Mouse (Mus musculus) lung, adult 2 months (tissue): Measurements from ENCODE around the gene Irf9. TPM values are rescaled to one million over a fixed set of nuclear protein-coding genes. Genes with fewer than 3 reads are reported as not detected.

Experiments
- DNase-seq: peaks from one replicate; pipeline ENCODE4 v3.0.0; 2022
- H3K4me1 ChIP-seq: fragments of 200-500 bp; 2 replicates; pipeline ENCODE4 v1.6.1; 2011; ENCODE audit warnings: low read length; ENCODE audit not compliant: control insufficient read depth, insufficient read depth
- H3K4me3 ChIP-seq: fragments of 200-500 bp; replicated peaks from 2 replicates; pipeline ENCODE3; 2011; ENCODE audit warnings: low read depth, mild to moderate bottlenecking, control low read depth, low read length; ENCODE audit errors: extremely low read depth
- CTCF ChIP-seq: fragments of 200-500 bp; IDR thresholded peaks from 2 replicates; pipeline ENCODE4 v1.5.1; 2011; ENCODE audit warnings: mild to moderate bottlenecking, low read length, control low read depth; ENCODE audit not compliant: insufficient read depth
- POLR2A ChIP-seq: fragments of 200-500 bp; IDR thresholded peaks from 2 replicates; pipeline ENCODE4 v1.6.1; 2011; ENCODE audit warnings: low read depth, mild to moderate bottlenecking, control low read depth, low read length, borderline replicate concordance; ENCODE audit errors: extremely low read depth
- WGBS: fragments of 180-500 bp; shearing (Covaris S2); methylation state at CpG from one replicate; pipeline ENCODE4 v1.1.7; 2018; 5-methylcytosine and 5-hydroxymethylcytosine counted together
- polyA plus RNA-seq: library from polyadenylated mRNA; depleted of rRNA; stranded (reverse); fragments of >200 nt; gene quantifications from 2 replicates; pipeline ENCODE4 v1.2.3, GENCODE M21; 2012

Irf9 gene
- polyA plus RNA-seq, 1 experiment, result 82.6 TPM

DNA sequence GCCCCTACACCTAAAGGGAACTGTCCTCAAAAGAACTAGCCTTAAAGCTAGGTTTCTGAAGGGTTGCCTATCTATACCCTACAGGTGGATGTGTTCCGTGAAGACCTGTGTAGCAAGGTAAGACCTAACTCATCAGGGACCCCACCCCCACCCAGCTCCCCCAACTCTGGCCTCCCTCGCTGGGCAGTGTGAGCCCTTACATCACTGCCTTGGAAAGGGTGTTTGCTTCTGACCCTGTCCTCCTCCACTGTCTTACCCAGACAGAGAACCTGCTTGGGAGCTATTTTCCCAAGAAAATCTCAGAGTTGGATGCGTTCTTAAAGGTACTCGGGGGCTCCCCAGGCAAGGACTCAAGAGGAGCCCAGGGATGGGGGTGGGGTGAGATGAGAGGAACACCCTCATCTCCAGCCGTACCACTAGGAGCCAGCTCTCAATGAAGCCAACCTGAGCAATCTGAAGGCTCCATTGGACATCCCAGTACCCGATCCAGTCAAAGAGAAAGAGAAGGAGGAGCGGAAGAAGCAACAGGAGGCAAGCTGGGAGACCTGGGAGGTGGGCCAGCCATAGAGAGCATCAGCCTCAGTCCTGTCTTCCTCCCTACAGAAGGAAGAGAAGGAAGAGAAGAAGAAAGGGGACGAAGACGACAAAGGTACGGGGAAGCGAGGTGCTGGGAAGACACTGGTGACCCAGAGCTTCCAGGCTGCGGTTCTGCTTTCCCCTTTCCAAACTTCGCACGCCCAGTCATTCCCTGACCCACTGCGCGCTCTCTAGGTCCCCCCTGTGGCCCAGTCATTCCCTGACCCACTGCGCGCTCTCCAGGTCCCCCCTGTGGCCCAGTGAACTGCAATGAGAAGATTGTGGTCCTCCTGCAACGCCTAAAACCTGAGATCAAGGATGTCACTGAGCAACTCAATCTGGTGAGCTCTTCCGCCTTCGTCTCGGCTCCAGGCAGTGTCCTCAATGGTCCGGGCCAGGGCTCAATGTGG is 23.6 kb upstream of the Irf9 start:
- peaks cover 9% of the 10 kb centered on the region for H3K4me1 ChIP-seq
- 85% methylated on average over 23 of the region's 23 CpGs for WGBS
- DNase-seq, result no peak
- H3K4me3 ChIP-seq, result no peak overlapping the region
- no peak for TF ChIP-seq POLR2A
- TF ChIP-seq CTCF, result no peak

- no peak for TF ChIP-seq POLR2A
- no peak for TF ChIP-seq CTCF
- WGBS, result 87% methylated on average over 16 of the region's 16 CpGs
- DNase-seq, result no peak
- H3K4me1 ChIP-seq, result peaks cover 12% of the 10 kb centered on the region
- no peak overlapping the region for H3K4me3 ChIP-seq
Observed at GRCm38 (mm10) chr14:55580731-55581130, 22.6 kb upstream of the Irf9 start.

GRCm38 (mm10) chr14:55581981-55582681 is 21.2 kb upstream of the Irf9 start:
- WGBS, result 75% methylated on average over 9 of the region's 9 CpGs
- TF ChIP-seq CTCF (peak; percentile 52), POLR2A (no peak)
- Histone ChIP-seq H3K4me1 (peaks cover 12% of the 10 kb centered on the region), H3K4me3 (no peak overlapping the region)
- no peak for DNase-seq

GRCm38 (mm10) chr14:55584303-55584701 is 19.1 kb upstream of the Irf9 start:
- DNase-seq, result no peak
- Histone ChIP-seq H3K4me3 (no peak overlapping the region), H3K4me1 (peaks cover 6% of the 10 kb centered on the region)
- 44% methylated on average over 5 of the region's 5 CpGs for WGBS
- no peak for TF ChIP-seq POLR2A

- TF ChIP-seq POLR2A (peak; percentile 73; the same call in 1 of the 2 replicates), CTCF (no peak)
- Histone ChIP-seq H3K4me1 (peaks cover 9% of the 10 kb centered on the region), H3K4me3 (peak within 1 kb of the TSS; percentile 78)
- WGBS, result 6% methylated on average over 43 of the region's 43 CpGs
- peak; percentile 80 for DNase-seq
Observed at GRCm38 (mm10) chr14:55584702-55585565, 18.4 kb upstream of the Irf9 start, which contains the start of gene Emc9. Gene Emc9 (minus strand): TSS chr14:55585302.

- DNase-seq, result peak; percentile 25
- 45% methylated on average over 6 of the region's 6 CpGs for WGBS
- TF ChIP-seq CTCF, result no peak
- no peak for TF ChIP-seq POLR2A
- Histone ChIP-seq H3K4me1 (peaks cover 11% of the 10 kb centered on the region), H3K4me3 (peak overlapping the region; percentile 14)
Observed at GRCm38 (mm10) chr14:55585566-55585960, 17.8 kb upstream of the Irf9 start.

GRCm38 (mm10) chr14:55586149-55586548 is 17.2 kb upstream of the Irf9 start:
- TF ChIP-seq CTCF, result no peak
- TF ChIP-seq POLR2A, result no peak
- 99% methylated on average over 2 of the region's 2 CpGs for WGBS
- H3K4me3 ChIP-seq, result no peak overlapping the region
- H3K4me1 ChIP-seq, result peaks cover 11% of the 10 kb centered on the region
- DNase-seq, result no peak

GRCm38 (mm10) chr14:55589271-55589670 is 14.1 kb upstream of the Irf9 start:
- no peak for DNase-seq
- TF ChIP-seq POLR2A, result no peak
- no peak for TF ChIP-seq CTCF
- 92% methylated on average over 5 of the region's 5 CpGs for WGBS

More at GRCm38 (mm10) chr14:55589271-55589670, 14.1 kb upstream of the Irf9 start:
- H3K4me1 ChIP-seq, result peaks cover 25% of the 10 kb centered on the region
- H3K4me3 ChIP-seq, result no peak overlapping the region
